Mouse (Mus musculus): ENCODE results near the gene Stox1.

Gene Stox1

DNA sequence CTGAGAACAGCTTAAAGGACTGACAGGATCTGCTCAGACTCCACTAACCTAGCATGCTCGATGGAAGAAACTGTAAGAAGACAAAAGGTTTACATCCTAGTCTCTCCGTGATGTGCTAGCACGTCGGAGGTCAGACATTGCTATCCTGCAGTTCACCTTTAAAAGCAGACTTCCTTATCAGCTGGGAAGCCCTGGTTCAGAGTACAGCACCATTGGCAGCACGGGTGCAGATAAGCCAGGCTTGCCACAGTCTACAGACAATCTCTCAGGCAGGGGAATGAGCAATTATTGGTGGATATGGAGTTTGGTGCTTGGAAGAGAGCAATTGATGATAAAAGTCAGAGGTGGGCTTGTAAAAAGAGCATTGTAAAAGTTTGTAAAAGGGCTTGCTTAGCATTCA lies 57.9 kb downstream of the Stox1 start:
- no peak for DNase-seq (ENCODE audit: extremely low read depth, low read depth, low spot score)

DNA sequence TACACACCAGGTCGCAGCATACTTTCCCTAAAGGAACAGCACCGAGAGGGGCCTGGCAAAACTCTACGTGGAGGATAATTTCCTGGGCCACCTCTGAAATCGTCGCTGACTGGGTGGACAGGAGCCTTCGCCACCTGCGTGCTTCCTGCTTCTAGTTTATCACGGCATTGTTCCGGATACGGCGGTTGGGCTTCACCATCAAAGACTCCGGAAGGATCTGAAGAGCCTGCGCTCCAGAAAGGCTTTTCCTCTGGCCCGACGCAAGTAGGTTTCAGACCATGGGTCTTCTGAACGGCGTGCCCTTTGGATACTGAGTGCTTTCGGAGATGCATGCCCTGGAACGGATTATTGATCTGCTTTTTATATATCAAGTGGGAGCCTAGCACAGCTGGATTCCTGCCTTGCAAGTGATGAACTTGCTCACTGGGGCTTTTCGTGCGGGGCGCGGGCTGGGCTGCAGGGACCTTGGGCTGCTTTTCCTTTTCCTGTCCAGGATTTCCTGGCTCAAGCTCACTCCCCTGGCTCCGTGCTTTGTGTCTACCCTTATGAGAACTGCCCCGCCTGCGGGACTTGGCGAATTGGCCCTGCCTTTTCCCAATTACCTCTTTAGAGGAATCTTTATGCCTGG lies 60.9 kb downstream of the Stox1 start:
- no peak for DNase-seq (ENCODE audit: extremely low read depth, low read depth, low spot score)

- DNase-seq (ENCODE audit: extremely low read depth, low read depth, low spot score), result no peak
These were observed 61.8 kb downstream of the Stox1 start for GRCm38 (mm10) chr10:62664171-62664570.

DNA sequence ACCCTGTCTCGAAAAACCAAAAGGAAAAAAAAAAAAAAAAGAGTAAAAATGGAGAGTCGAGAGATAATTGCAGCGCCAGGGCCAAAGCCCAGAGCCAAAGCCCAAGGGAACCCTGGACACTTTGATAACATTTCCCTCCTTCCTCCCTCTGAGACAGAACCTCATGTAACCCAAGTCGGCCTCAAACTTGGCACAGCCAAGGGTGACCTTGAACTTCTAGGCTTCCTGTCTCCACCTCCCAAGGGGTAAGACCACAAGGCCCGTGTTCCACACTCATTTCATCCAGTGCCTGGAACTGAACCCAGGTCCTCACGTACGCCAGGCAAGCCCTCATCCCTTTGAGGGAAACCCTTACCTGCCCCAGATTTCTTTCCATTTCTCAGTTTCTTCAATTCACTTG lies 69.2 kb downstream of the Stox1 start:
- DNase-seq (ENCODE audit: extremely low read depth, low read depth, low spot score), result no peak

DNA sequence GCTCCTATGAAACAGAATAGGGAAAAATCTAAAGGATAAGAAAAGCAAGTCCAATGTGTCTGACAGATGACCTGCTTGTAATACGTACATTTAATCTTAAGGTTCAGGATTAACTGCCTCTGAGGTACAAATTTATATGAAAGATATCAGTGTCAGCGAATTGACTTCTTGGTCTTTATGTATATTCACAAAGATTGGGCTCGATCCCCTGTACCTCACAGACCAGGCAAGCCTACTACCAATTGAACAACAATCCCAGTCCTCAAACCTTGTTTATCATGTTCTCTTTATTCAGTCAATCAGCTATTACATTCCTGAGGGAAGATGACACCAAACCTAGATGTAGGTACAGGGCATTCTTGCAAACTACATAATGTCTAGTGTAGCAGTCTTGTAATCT lies 74.0 kb downstream of the Stox1 start:
- no peak for DNase-seq (ENCODE audit: extremely low read depth, low read depth, low spot score)

GRCm38 (mm10) chr10:62650881-62651810 lies 74.8 kb downstream of the Stox1 start, which contains the start of gene Ddx50:
Ddx50 (minus strand) TSS chr10:62651218.
- peak; percentile 78 for DNase-seq (ENCODE audit: extremely low read depth, low read depth, low spot score)

GRCm38 (mm10) chr10:62650358-62650782 lies 75.6 kb downstream of the Stox1 start:
- no peak for DNase-seq (ENCODE audit: extremely low read depth, low read depth, low spot score)
